Mouse (Mus musculus): Measurements from ENCODE around the gene Asb13.

DNA sequence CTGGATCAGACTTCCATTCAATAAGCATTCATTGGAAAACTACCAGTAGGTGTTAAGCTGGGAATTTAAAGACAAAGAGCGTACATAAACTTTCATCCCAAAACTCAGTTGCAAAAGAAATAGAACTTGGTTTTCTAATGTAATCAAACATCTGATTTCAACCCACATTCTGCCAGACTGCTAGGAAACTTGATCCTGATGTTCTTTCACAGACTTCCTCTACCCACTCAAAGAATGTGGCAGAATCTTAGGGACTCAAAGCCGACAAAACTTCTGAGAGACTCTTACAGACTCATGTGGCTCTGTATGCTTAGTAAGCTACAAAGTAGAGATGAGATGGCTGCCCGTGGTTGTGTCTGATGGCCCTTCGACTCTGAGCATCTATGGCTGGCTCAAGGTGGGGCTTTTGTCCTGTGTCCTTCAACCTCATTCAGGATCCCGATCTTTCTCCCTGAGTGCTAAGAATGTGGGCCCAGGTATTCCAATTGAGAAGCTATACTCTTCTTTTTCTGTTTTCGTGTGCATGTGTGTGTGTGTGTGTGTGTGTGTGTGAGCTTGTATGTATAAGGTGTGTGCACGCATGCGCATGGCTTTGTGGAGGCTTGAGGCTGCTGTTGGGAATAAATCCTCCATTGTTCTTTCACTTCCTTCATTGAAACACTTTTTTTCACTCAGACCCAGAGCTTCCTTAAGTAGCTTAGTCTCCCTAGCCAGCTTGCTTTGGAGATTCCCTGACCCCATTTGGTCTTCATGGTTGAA is 63.3 kb downstream of the Asb13 start:
- no peak for TF ChIP-seq EP300 (IDR thresholded peaks at IDR 0.05; ENCODE audit: low read depth)
- TF ChIP-seq CTCF (IDR thresholded peaks at IDR 0.05; ENCODE audit: low read depth): no peak
